Mouse (Mus musculus) R1 (cell line): Measurements from ENCODE around the gene Rfwd3.
"Not testable (repeated sequence)": the region's sequence is repeated elsewhere in the genome, so short reads cannot be mapped to it uniquely, and the experiment has no call there.

Experiments
- DNase-seq: peaks from one replicate; pipeline ENCODE4 v3.0.0-alpha.2; 2018; ENCODE audit warnings: low read depth, low spot score

The Rfwd3 gene

GRCm38 (mm10) chr8:111290586-111290985, 9.4 kb downstream of the Rfwd3 start:
- DNase-seq: no peak

- no peak for DNase-seq
Measured at GRCm38 (mm10) chr8:111285603-111286002, 14.4 kb downstream of the Rfwd3 start.

- no peak for DNase-seq
Measured at GRCm38 (mm10) chr8:111282093-111282492, 17.9 kb downstream of the Rfwd3 start.

GRCm38 (mm10) chr8:111268277-111268676, 31.7 kb downstream of the Rfwd3 start:
- DNase-seq: peak; percentile 49

GRCm38 (mm10) chr8:111266161-111266560, 33.9 kb downstream of the Rfwd3 start:
- DNase-seq: not testable (repeated sequence)

- DNase-seq: no peak
Measured at GRCm38 (mm10) chr8:111264693-111265220, 35.3 kb downstream of the Rfwd3 start.

GRCm38 (mm10) chr8:111261981-111262381, 38.0 kb downstream of the Rfwd3 start:
- DNase-seq: no peak

GRCm38 (mm10) chr8:111260251-111260650, 39.8 kb downstream of the Rfwd3 start:
- no peak for DNase-seq

- no peak for DNase-seq
Measured at GRCm38 (mm10) chr8:111259408-111259741, 40.6 kb downstream of the Rfwd3 start.

GRCm38 (mm10) chr8:111258631-111259407, 41.2 kb downstream of the Rfwd3 start, which contains the start of gene Glg1:
TSS of gene Glg1 (minus strand) at chr8:111259216.
- peak; percentile 92 for DNase-seq

- no peak for DNase-seq
Measured at GRCm38 (mm10) chr8:111258010-111258630, 41.9 kb downstream of the Rfwd3 start.

- DNase-seq: no peak
Measured at GRCm38 (mm10) chr8:111252487-111253112, 47.4 kb downstream of the Rfwd3 start.

- no peak for DNase-seq
Measured at GRCm38 (mm10) chr8:111250111-111250510, 49.9 kb downstream of the Rfwd3 start.

- no peak for DNase-seq
Measured at GRCm38 (mm10) chr8:111248136-111248535, 51.9 kb downstream of the Rfwd3 start.

GRCm38 (mm10) chr8:111246864-111247263, 53.2 kb downstream of the Rfwd3 start:
- not testable (repeated sequence) for DNase-seq

- no peak for DNase-seq
Measured at GRCm38 (mm10) chr8:111246287-111246830, 53.7 kb downstream of the Rfwd3 start.

- DNase-seq: no peak
Measured at GRCm38 (mm10) chr8:111237301-111237700, 62.7 kb downstream of the Rfwd3 start.

- no peak for DNase-seq
Measured at GRCm38 (mm10) chr8:111233730-111234129, 66.3 kb downstream of the Rfwd3 start.

- no peak for DNase-seq
Measured at GRCm38 (mm10) chr8:111224153-111224552, 75.9 kb downstream of the Rfwd3 start.
